In genomic region chr10:14049686-14050085, GRCm38 (mm10) we compare ENCODE assay signal across 22 mouse cellular contexts.
DNase-seq lines count a peak whose midpoint lies in the region; ATAC-seq lines count a peak whose summit lies in the region.
"Had no signal": no experiment of that assay in that cellular context is flagged by ENCODE, and none has a peak within 500 bp of the region (broad histone marks: within the 10 kb centered on the region; RNA-seq: fewer than 3 reads in every experiment).

No protein-coding gene starts in this region.

- no peaks in the 10 kb centered on the region for H3K9me3 ChIP-seq in midbrain, embryonic 11.5 days (ENCODE audit: control insufficient read depth, low read length)
- H3K9me3 ChIP-seq in midbrain, embryonic 10.5 days (replicated peaks) = no peaks in the 10 kb centered on the region
- H3K9me3 ChIP-seq: embryonic facial prominence, embryonic 12.5 days; embryonic facial prominence, embryonic 15.5 days; heart, embryonic 12.5 days; heart, embryonic 15.5 days; hindbrain, embryonic 10.5 days; hindbrain, embryonic 13.5 days had no signal

- no peak for ATAC-seq in CD4-positive, CD25-positive, alpha-beta regulatory T cell, adult 4 months
- no peak for ATAC-seq in midbrain, embryonic 11.5 days (ENCODE audit: low FRiP score)
- ATAC-seq: hindbrain, embryonic 16.5 days; inflammation-experienced regulatory T-cells, adult 6 months had no signal

- H3K4me2 ChIP-seq in midbrain, embryonic 11.5 days = no peak overlapping the region
- H3K4me2 ChIP-seq: embryonic facial prominence, embryonic 12.5 days; embryonic facial prominence, embryonic 15.5 days; heart, embryonic 12.5 days; heart, embryonic 15.5 days; hindbrain, embryonic 13.5 days had no signal

- H3K4me1 ChIP-seq in midbrain, embryonic 11.5 days (ENCODE audit: control insufficient read depth, insufficient read depth, low read length) = peaks cover 7% of the 10 kb centered on the region
- H3K4me1 ChIP-seq in midbrain, embryonic 10.5 days = peaks cover 43% of the 10 kb centered on the region

- DNase-seq in CD4-positive, CD25-positive, alpha-beta regulatory T cell, adult 2 months (ENCODE audit: low read depth, low spot score) = peak; percentile 22
- peak; percentile 60 for DNase-seq in heart, adult 11 months
- no peak for DNase-seq in heart, adult 18-20 months
- peak; percentile 67 for DNase-seq in midbrain, embryonic 11.5 days (ENCODE audit: low spot score, missing footprints)
- no peak for DNase-seq in midbrain, embryonic 10.5 days (ENCODE audit: low spot score)
- DNase-seq in left cerebral cortex, adult 9 months (ENCODE audit: low spot score in 2 of 2) = no peak
- DNase-seq: adrenal gland, adult 8-10 months; adrenal gland, postnatal 25 days; cerebellum, postnatal 14 days; forebrain, postnatal 0 days; gastrocnemius, postnatal 25 days; heart, postnatal 10 days; heart, postnatal 36 days had no signal

- H3K27ac ChIP-seq in midbrain, embryonic 11.5 days (ENCODE audit: low read depth, low read length) = no peak overlapping the region
- no peak overlapping the region for H3K27ac ChIP-seq in midbrain, embryonic 10.5 days (replicated peaks)
- H3K27ac ChIP-seq: embryonic facial prominence, embryonic 12.5 days; embryonic facial prominence, embryonic 15.5 days; heart, embryonic 15.5 days; hindbrain, embryonic 10.5 days; hindbrain, embryonic 13.5 days had no signal

- H3K4me3 ChIP-seq in midbrain, embryonic 11.5 days (ENCODE audit: low read depth, low read length) = no peak overlapping the region
- H3K4me3 ChIP-seq in midbrain, embryonic 10.5 days = no peak overlapping the region
- H3K4me3 ChIP-seq: embryonic facial prominence, embryonic 12.5 days; embryonic facial prominence, embryonic 15.5 days; heart, embryonic 12.5 days; heart, embryonic 15.5 days; hindbrain, embryonic 10.5 days; hindbrain, embryonic 13.5 days had no signal

- H3K27me3 ChIP-seq in midbrain, embryonic 11.5 days (ENCODE audit: control insufficient read depth, insufficient read depth, low read length) = no peaks in the 10 kb centered on the region
- H3K27me3 ChIP-seq in midbrain, embryonic 10.5 days (ENCODE audit: low read depth, poor library complexity, severe bottlenecking) = no peaks in the 10 kb centered on the region
- H3K27me3 ChIP-seq: embryonic facial prominence, embryonic 12.5 days; embryonic facial prominence, embryonic 15.5 days; heart, embryonic 12.5 days; heart, embryonic 15.5 days; hindbrain, embryonic 13.5 days had no signal

- H3K36me3 ChIP-seq in midbrain, embryonic 11.5 days (ENCODE audit: control insufficient read depth, insufficient read depth, low read length) = no peaks in the 10 kb centered on the region
- no peaks in the 10 kb centered on the region for H3K36me3 ChIP-seq in midbrain, embryonic 10.5 days
- H3K36me3 ChIP-seq: embryonic facial prominence, embryonic 12.5 days; embryonic facial prominence, embryonic 15.5 days; heart, embryonic 12.5 days; heart, embryonic 15.5 days; hindbrain, embryonic 10.5 days; hindbrain, embryonic 13.5 days had no signal

- 85% methylated on average over 6 of the region's 6 CpGs for WGBS in midbrain, embryonic 11.5 days
- WGBS in midbrain, embryonic 10.5 days = 89% methylated on average over 6 of the region's 6 CpGs

- no peak overlapping the region for H3K9ac ChIP-seq in midbrain, embryonic 11.5 days (ENCODE audit: low read length)
- H3K9ac ChIP-seq: embryonic facial prominence, embryonic 12.5 days; embryonic facial prominence, embryonic 15.5 days; forebrain, postnatal 0 days; heart, embryonic 12.5 days; heart, embryonic 15.5 days; hindbrain, embryonic 13.5 days had no signal

Comparison
In these comparisons a context has a peak if more than half of its experiments do, and no peak if none do; other contexts are left out.
1. DNase-seq: peak in CD4-positive, CD25-positive, alpha-beta regulatory T cell, adult 2 months (single experiment), heart, adult 11 months (single experiment) and midbrain, embryonic 11.5 days (single experiment); none in heart, adult 18-20 months (0 of 2), midbrain, embryonic 10.5 days (single experiment) and left cerebral cortex, adult 9 months (0 of 2).